Mouse (Mus musculus): ENCODE data around the gene Zfp385b. TPM values are rescaled to one million over a fixed set of nuclear protein-coding genes. Genes with fewer than 3 reads are reported as not detected.

Zfp385b gene
- polyA plus RNA-seq, 1 experiment from 2014 or later = 6.8 TPM

DNA sequence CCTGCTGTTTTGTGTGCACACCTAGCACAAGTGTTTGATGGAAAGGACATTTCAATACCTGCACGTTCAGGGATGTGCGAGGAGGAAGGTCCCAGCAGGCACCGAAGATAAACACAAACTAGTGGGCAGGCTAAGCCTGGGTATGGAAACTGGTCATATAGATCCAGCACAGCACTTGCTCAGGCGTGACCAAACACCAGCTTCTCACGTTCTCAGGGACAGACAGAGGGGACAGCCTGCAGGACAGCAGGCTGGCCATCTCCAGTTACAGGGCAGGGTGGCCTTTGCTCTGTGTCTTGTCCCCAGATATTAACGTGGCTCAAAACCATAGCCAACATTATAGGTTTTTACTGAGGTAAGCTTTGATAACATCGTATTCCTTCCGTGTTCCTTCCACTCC, 128.3 kb downstream of the Zfp385b start:
- H3K4me1 ChIP-seq (ENCODE audit: insufficient read depth) = no peaks in the 10 kb centered on the region
- no peak for ATAC-seq
- DNase-seq = no peak
- no peaks in the 10 kb centered on the region for H3K36me3 ChIP-seq (replicated peaks; ENCODE audit: insufficient read depth, low read length)
- no peak overlapping the region for H3K27ac ChIP-seq (ENCODE audit: low read depth)
- H3K4me2 ChIP-seq (ENCODE audit: low read depth, low read length) = no peak overlapping the region
- no peak for TF ChIP-seq CTCF (IDR thresholded peaks at IDR 0.05; ENCODE audit: low read depth)
- TF ChIP-seq EP300 (IDR thresholded peaks at IDR 0.05; ENCODE audit: low read depth) = no peak
- WGBS (ENCODE audit: insufficient replicate concordance) = 68% methylated on average over 8 of the region's 8 CpGs
- no peak overlapping the region for H3K9ac ChIP-seq (replicated peaks)
- H3K4me3 ChIP-seq (ENCODE audit: low read depth, low read length) = no peak overlapping the region
- no peaks in the 10 kb centered on the region for H3K27me3 ChIP-seq (ENCODE audit: insufficient read depth, low read length)
- H3K9me3 ChIP-seq (ENCODE audit: low read length) = no peaks in the 10 kb centered on the region

DNA sequence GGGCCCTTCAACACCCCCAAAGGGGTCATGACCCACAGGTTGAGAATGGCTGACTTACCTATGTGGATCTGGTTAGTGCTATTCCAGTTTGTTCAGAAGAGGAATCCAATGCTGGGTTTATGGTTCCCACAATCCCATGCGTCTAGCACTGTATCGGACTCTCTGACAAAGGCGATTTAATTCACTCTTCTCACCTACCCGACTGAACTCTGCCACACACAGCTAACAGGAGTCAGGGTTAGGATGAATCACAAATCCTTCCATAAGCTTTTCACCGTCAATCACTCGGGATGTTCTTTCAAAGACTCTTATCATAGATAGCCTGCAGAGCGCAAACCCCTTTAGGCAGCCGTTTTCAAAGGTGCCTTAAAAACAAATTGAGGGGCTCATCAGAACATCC, 129.1 kb downstream of the Zfp385b start:
- no peaks in the 10 kb centered on the region for H3K27me3 ChIP-seq (ENCODE audit: insufficient read depth, low read length)
- H3K4me1 ChIP-seq (ENCODE audit: insufficient read depth) = no peaks in the 10 kb centered on the region
- no peak overlapping the region for H3K4me2 ChIP-seq (ENCODE audit: low read depth, low read length)
- no peaks in the 10 kb centered on the region for H3K9me3 ChIP-seq (ENCODE audit: low read length)
- H3K36me3 ChIP-seq (replicated peaks; ENCODE audit: insufficient read depth, low read length) = no peaks in the 10 kb centered on the region
- no peak for ATAC-seq
- 76% methylated on average over 8 of the region's 8 CpGs for WGBS (ENCODE audit: insufficient replicate concordance)
- no peak for DNase-seq
- no peak for TF ChIP-seq CTCF (IDR thresholded peaks at IDR 0.05; ENCODE audit: low read depth)
- TF ChIP-seq EP300 (IDR thresholded peaks at IDR 0.05; ENCODE audit: low read depth) = no peak
- H3K9ac ChIP-seq (replicated peaks) = no peak overlapping the region
- no peak overlapping the region for H3K4me3 ChIP-seq (ENCODE audit: low read depth, low read length)
- no peak overlapping the region for H3K27ac ChIP-seq (ENCODE audit: low read depth)

DNA sequence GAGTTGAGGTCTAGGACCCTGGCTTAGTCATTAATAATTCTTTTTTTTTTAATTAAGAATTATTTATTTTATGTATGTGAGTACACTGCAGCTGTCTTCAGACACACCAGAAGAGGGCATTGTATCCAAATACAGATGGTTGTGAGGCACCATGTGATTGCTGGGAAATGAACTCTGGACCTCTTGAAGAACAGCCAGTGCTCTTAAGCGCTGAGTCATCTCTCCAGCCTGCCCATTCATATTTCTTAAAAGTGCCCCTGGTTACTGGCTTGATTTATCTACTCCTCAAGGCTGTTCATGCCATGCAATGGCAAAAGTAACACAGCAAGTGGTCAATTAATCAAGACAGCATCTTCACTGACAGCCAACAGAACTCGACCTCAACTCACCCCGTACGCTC, 130.8 kb downstream of the Zfp385b start:
- Histone ChIP-seq H3K9ac (replicated peaks) (no peak overlapping the region), H3K4me3 (ENCODE audit: low read depth, low read length) (no peak overlapping the region), H3K4me2 (ENCODE audit: low read depth, low read length) (no peak overlapping the region), H3K4me1 (ENCODE audit: insufficient read depth) (no peaks in the 10 kb centered on the region), H3K36me3 (replicated peaks; ENCODE audit: insufficient read depth, low read length) (no peaks in the 10 kb centered on the region), H3K27me3 (ENCODE audit: insufficient read depth, low read length) (no peaks in the 10 kb centered on the region), H3K27ac (ENCODE audit: low read depth) (no peak overlapping the region), H3K9me3 (ENCODE audit: low read length) (no peaks in the 10 kb centered on the region)
- TF ChIP-seq EP300 (IDR thresholded peaks at IDR 0.05; ENCODE audit: low read depth) = no peak
- no peak for TF ChIP-seq CTCF (IDR thresholded peaks at IDR 0.05; ENCODE audit: low read depth)
- 89% methylated on average over 4 of the region's 4 CpGs for WGBS (ENCODE audit: insufficient replicate concordance)
- DNase-seq (no peak), ATAC-seq (no peak)

DNA sequence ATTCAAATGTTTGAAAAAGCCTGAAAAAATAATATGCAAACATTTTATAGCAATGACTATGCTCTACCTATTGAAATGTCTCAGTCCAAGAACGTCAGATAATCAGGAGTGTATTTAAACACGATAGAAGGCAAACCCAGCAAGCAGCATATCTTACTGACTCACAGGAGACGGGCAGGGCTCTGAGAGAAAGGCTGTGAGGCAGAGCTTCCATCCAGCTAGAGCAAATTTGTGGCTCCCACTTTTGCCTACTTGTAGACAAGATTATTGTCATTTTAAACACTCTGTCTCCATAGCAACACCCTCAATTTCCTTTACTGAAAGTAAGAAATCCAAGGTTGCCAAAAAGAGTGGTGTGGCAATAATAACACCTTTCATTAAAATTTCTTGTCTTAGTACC, 135.4 kb downstream of the Zfp385b start:
- Histone ChIP-seq H3K27me3 (ENCODE audit: insufficient read depth, low read length) (no peaks in the 10 kb centered on the region), H3K4me2 (ENCODE audit: low read depth, low read length) (no peak overlapping the region), H3K9me3 (ENCODE audit: low read length) (no peaks in the 10 kb centered on the region), H3K36me3 (replicated peaks; ENCODE audit: insufficient read depth, low read length) (no peaks in the 10 kb centered on the region), H3K27ac (ENCODE audit: low read depth) (no peak overlapping the region), H3K4me1 (ENCODE audit: insufficient read depth) (no peaks in the 10 kb centered on the region), H3K9ac (replicated peaks) (no peak overlapping the region), H3K4me3 (ENCODE audit: low read depth, low read length) (no peak overlapping the region)
- ATAC-seq (no peak), DNase-seq (no peak)
- 67% methylated on average over 3 of the region's 3 CpGs for WGBS (ENCODE audit: insufficient replicate concordance)
- TF ChIP-seq CTCF (IDR thresholded peaks at IDR 0.05; ENCODE audit: low read depth) = no peak
- no peak for TF ChIP-seq EP300 (IDR thresholded peaks at IDR 0.05; ENCODE audit: low read depth)

DNA sequence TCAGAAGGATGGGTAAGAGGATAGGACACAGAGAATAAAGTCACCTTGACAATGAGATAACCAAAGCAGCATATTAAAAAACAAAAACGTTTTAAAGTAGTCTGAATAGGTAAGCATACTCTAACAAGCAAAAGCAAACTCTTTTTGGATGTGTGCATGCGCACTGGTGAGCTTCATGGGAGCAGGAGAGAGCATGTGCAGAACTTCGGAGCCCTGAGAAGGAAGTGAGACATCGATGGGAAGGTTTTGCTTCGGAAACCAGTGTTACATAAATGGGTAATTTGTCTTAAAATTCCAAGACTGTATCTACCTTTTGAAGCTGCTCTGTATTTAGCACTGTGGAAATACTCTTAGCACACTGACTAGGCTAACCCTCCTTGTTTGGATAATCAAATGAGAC, 137.2 kb downstream of the Zfp385b start:
- DNase-seq = no peak
- 74% methylated on average over 5 of the region's 5 CpGs for WGBS (ENCODE audit: insufficient replicate concordance)
- Histone ChIP-seq H3K36me3 (replicated peaks; ENCODE audit: insufficient read depth, low read length) (no peaks in the 10 kb centered on the region), H3K27ac (ENCODE audit: low read depth) (no peak overlapping the region), H3K4me3 (ENCODE audit: low read depth, low read length) (no peak overlapping the region), H3K4me1 (ENCODE audit: insufficient read depth) (no peaks in the 10 kb centered on the region), H3K9me3 (ENCODE audit: low read length) (no peaks in the 10 kb centered on the region), H3K4me2 (ENCODE audit: low read depth, low read length) (no peak overlapping the region), H3K27me3 (ENCODE audit: insufficient read depth, low read length) (no peaks in the 10 kb centered on the region), H3K9ac (replicated peaks) (no peak overlapping the region)
- TF ChIP-seq EP300 (IDR thresholded peaks at IDR 0.05; ENCODE audit: low read depth) (no peak), CTCF (IDR thresholded peaks at IDR 0.05; ENCODE audit: low read depth) (no peak)
- no peak for ATAC-seq

DNA sequence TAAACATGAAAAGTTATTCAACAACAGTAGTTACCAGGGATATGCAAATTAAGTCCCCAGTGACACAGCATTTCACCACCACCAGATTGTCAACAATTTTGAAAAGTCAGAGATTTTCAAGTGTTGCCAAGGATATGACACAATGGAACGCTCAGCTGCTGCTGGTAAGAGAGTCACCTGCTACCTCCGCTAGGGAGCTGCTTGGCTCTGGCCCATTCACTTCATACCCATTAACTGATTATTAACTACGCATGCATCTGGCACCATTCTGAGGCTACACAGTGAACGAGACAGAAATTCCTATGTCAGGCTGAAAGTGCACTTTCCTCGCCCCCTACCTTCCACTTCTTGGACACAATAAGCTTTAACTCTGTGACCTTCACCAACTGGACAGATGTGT, 137.7 kb downstream of the Zfp385b start:
- H3K27ac ChIP-seq (ENCODE audit: low read depth) = no peak overlapping the region
- no peaks in the 10 kb centered on the region for H3K36me3 ChIP-seq (replicated peaks; ENCODE audit: insufficient read depth, low read length)
- ATAC-seq = no peak
- DNase-seq = no peak
- no peak overlapping the region for H3K4me3 ChIP-seq (ENCODE audit: low read depth, low read length)
- H3K9me3 ChIP-seq (ENCODE audit: low read length) = no peaks in the 10 kb centered on the region
- WGBS (ENCODE audit: insufficient replicate concordance) = 73% methylated on average over 5 of the region's 5 CpGs
- TF ChIP-seq EP300 (IDR thresholded peaks at IDR 0.05; ENCODE audit: low read depth) (no peak), CTCF (IDR thresholded peaks at IDR 0.05; ENCODE audit: low read depth) (no peak)
- no peak overlapping the region for H3K4me2 ChIP-seq (ENCODE audit: low read depth, low read length)
- no peaks in the 10 kb centered on the region for H3K27me3 ChIP-seq (ENCODE audit: insufficient read depth, low read length)
- H3K9ac ChIP-seq (replicated peaks) = no peak overlapping the region
- no peaks in the 10 kb centered on the region for H3K4me1 ChIP-seq (ENCODE audit: insufficient read depth)

DNA sequence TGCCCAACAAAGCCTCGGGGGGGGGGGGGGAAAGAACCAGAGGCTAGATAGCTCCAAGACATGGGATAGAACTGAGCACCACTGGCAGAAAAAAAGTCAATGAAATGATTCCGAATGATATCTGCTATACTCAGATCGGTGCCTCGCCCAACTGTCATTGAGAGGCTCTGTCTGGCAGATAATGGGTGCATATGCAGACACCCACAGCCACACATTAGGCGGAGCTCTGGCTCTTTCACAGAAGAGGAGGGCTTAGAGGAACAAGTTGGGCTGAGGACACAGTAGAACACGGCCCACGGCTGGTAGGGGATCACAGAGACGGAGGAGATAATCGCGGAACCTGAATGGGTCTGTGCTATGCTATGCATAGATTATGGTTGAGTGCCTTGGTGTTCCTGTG, 145.7 kb downstream of the Zfp385b start:
- peak; percentile 87 for TF ChIP-seq EP300 (IDR thresholded peaks at IDR 0.05; ENCODE audit: low read depth)
- no peak for TF ChIP-seq CTCF (IDR thresholded peaks at IDR 0.05; ENCODE audit: low read depth)
- DNase-seq = peak; percentile 28
- no peak overlapping the region for H3K9ac ChIP-seq (replicated peaks)

More for the DNA sequence above, 145.7 kb downstream of the Zfp385b start:
- H3K36me3 ChIP-seq (replicated peaks; ENCODE audit: insufficient read depth, low read length) = no peaks in the 10 kb centered on the region
- H3K4me1 ChIP-seq (ENCODE audit: insufficient read depth) = 0 out of 2 replicates have a peak, but pooled peaks cover 3% of the 10 kb centered on the region
- H3K27ac ChIP-seq (ENCODE audit: low read depth) = no peak overlapping the region
- no peaks in the 10 kb centered on the region for H3K9me3 ChIP-seq (ENCODE audit: low read length)
- peak overlapping the region; percentile 38 for H3K4me2 ChIP-seq (ENCODE audit: low read depth, low read length)
- peak; percentile 90 for ATAC-seq
- WGBS (ENCODE audit: insufficient replicate concordance) = 58% methylated on average over 10 of the region's 10 CpGs
- no peaks in the 10 kb centered on the region for H3K27me3 ChIP-seq (ENCODE audit: insufficient read depth, low read length)
- no peak overlapping the region for H3K4me3 ChIP-seq (ENCODE audit: low read depth, low read length)

Measured in liver, postnatal 0 days (tissue).